Mouse (Mus musculus) T-cell, adult 2 months (primary cell): ENCODE measurements around the gene Foxm1.

Experiments used
- DNase-seq: peaks from one replicate; pipeline ENCODE4 v3.0.0; 2022; ENCODE audit warnings: low spot score

Gene Foxm1

DNA sequence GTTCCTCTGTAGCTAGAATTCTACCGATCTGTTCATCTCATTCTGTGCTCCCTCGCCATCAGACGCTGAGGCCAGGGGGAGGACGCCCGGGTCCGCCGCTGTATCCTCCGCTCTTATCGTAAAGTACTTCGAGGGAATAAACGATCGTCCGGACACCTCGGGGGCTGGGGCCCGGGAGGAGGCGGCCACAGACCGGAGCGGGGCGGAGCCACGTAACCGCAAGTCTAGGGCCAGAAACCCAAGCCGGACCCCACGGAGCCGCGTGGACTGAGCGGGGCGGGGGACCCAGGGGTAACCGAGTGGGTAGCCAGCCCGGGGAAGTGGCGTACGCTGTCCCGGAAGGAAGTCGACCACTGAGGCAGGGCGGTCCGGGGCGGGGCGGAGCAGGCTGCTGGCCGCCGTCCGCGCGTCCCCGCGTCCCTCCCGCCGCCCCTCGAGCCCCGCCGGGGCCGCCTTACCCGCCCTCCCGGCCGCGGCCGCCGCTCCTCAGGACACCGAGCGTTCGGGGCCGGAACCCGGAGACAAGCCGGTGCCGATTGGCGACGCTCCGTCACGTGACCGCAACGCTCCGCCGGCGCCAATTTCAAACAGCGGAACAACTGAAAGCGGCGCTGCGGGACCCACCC lies at the start of gene Foxm1, which contains the start of gene Rhno1:
TSS of gene Foxm1 (plus strand) at position 587 of the 626 bp plus-strand sequence.
TSS of gene Rhno1 (minus strand) at position 531 of the 626 bp plus-strand sequence.
- peak; percentile 74 for DNase-seq

- DNase-seq = no peak
These were observed 48.0 kb upstream of the Foxm1 start for GRCm38 (mm10) chr6:128314796-128315195.

GRCm38 (mm10) chr6:128315597-128315996 lies 47.2 kb upstream of the Foxm1 start:
- no peak for DNase-seq

DNA sequence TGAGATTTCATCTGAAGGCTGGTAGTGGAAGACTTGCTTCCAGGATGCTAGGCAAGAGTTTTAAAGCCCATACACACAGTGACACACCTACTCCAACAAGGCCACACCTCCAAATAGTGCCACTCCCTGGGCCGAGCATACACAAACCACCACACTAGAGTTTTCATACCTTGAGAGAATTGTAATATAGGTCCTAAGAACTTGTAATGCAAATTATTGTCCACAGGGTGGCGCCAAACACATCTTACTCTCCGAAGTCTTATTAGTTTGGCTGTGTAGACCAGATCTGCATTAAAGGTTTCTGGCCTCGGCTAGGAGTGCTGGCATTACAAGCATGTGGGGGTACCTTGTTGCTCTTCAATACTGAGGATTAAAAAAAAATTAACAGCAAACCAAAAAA lies 44.5 kb upstream of the Foxm1 start:
- DNase-seq = peak; percentile 49

DNA sequence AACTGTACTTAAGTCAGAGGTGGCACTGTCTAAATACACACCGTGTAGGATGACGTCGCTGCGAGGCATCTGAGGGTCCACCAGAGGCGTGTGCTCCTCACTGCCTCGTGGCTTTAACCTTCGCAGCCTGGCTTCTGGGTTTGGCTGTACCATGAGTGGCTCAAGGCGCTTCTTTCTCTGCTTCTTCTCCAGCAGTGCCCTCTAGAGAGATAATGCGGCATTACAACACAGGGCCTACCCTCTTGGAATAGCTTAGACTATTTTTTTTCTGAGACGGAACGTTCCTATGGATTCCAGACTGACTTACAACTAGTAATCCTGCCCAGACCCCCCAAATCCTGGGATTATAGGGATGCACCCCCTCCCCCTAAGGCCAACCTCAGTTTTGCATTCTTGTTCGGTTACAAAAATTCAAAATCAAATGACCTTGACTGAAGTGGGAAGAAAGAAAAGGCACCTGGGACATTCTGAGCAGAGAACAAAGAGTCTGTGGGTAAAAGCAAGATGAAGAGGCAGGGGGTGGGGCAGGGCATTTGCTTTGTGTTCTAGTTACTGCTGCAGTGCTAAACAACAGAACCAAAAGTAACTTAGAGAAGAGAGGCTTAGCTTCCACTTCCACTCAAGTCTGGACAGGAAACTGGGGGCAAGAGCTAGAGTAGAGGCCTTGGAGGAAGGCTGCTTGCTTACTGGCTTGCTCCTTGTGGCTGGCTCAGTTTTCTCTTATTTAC lies 28.2 kb upstream of the Foxm1 start:
- DNase-seq = peak; percentile 59

- DNase-seq = no peak
These were observed 25.3 kb upstream of the Foxm1 start for GRCm38 (mm10) chr6:128337467-128337866.

- DNase-seq = no peak
These were observed 23.9 kb upstream of the Foxm1 start for GRCm38 (mm10) chr6:128338876-128339275.

- no peak for DNase-seq
These were observed 20.6 kb upstream of the Foxm1 start for GRCm38 (mm10) chr6:128341956-128342723.

- DNase-seq = no peak
These were observed 17.1 kb upstream of the Foxm1 start for GRCm38 (mm10) chr6:128345623-128346022.

DNA sequence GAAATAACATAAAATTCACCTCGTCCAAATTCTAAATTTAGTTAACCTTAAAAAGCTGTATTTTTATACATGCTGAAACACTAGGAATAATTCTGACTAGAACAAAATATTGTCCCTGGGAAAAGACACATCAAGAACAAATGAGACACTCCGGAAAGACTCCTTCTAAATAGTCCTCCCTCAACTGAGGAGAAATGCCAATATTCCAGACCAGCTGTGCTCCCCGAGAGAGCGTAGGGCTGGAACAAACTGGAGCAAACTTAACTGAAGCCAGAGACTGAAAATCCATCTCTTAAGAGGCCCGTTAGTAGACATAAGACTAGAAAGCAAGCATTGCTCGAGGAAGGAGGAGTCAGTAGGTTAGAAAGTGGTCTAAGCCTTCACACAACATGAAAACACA lies 16.0 kb upstream of the Foxm1 start:
- DNase-seq = no peak

- no peak for DNase-seq
These were observed 13.1 kb upstream of the Foxm1 start for GRCm38 (mm10) chr6:128349711-128350110.

DNA sequence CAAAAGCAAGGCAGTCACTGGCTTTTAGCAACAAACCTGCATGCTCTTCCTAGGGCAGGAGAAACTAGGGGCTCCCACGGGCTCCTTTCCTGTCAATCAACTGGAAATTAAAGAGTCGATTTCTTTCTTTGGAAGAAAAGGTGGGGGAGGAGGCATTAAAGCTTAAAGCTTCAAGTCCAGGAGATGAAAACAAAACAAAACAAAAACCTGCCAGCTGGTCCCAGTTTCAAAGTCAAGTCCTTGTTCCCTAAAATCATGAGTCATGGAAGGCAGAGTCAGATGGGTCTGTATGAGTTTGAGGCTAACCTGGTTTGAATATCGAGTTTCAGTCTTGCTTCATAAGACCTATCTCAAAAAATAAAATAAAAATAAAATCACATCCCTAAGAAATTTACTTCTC lies 8.6 kb upstream of the Foxm1 start:
- no peak for DNase-seq

- DNase-seq = no peak
These were observed 7.5 kb upstream of the Foxm1 start for GRCm38 (mm10) chr6:128355201-128355681.

DNA sequence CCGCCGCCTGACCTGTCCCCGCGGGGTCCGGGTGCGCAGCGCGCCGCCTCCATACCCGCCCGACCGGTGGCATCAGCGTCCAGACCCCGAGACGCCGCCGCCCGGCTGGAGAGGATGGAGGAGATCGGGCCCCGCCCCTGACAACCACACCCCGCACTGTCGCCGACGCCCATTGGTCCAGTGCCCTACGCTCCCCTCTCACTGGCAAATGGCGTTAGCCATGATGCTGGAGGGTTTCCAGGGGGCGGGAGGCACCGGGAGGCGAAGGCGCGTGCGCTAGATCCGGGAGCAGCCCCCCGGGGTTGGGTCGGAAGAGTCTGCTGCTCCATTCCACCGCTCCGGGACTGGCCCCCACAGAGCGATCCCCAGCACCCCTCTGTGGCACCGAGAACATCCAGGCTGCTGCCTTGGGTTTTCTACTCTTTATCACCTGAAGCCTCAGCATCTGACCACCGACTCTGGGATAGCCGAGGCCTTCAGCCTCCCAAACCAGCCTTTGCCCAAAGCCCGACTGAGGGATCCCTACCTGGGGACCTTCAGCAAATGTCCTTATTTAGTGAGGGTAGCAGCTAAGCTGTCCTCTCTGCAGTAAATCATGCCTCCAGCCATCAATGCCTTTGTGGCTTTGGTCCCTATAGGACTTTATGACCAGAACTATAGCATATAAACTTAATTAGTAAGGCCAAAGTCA lies 6.9 kb upstream of the Foxm1 start, which contains the start of gene Tulp3:
TSS of gene Tulp3 (minus strand) at position 126 of the 691 bp plus-strand sequence.
- peak; percentile 84 for DNase-seq

GRCm38 (mm10) chr6:128358999-128359398 lies 3.8 kb upstream of the Foxm1 start:
- DNase-seq = peak; percentile 64

GRCm38 (mm10) chr6:128361901-128362300 lies 866 bp upstream of the Foxm1 start:
- no peak for DNase-seq

DNA sequence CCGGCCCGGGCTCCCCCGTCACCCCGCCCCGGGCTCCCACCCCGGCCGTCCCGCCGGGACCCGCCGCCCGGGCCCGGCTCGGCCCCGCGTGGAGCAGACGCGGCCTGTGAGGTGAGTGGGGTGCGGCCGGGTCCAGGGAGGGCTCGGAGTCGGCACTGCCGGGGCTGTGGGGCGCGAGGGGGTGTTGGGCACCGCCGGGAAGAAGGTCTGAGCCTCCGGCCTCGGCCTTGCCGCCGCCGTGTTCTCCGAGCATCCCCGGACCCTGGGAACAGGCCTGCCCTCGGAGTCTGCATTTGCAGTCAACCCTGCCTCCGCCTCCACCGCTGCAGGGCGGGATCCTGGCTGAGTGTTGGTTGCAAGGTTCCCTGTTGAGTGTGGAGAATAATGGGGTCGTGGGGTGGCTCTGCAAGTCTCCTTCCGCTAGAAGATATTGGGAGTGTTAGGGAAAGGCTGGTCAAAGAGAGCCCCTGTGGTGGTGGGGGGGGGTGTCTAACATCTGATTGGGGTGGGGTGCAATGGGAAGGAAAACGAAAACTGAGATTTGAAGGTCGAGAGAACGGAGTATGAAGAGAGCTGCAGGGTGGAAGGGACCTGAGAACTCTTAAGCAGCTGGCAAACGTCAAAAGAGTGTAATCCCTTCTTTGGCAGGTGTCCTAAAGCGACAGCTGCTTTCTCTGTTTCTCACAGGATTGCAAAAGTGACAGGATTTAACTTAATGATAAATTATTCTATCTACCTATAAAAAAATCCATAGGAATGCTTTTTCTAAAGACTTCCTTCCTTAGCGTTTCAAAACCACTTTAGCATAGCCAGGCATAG lies 449 bp downstream of the Foxm1 start:
- no peak for DNase-seq

DNA sequence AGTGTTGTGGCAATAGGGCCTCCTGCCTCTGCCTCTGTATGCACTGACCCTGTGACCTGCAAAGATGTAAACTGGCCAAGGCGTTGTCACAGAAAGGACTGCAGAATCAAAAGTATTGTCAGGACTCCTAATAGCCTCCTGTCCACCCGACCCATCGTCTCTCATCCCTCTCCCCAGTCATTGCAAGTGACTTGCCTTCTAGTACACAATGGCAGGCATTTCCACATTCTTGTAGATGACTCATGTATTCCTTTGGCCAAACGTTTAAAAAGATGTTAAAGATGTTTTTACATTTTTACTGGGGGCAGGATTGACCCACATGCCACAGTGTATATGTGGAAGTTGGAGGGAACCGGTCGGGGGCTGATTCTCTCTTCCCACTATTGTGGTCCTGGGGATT lies 2.0 kb downstream of the Foxm1 start:
- DNase-seq = no peak

DNA sequence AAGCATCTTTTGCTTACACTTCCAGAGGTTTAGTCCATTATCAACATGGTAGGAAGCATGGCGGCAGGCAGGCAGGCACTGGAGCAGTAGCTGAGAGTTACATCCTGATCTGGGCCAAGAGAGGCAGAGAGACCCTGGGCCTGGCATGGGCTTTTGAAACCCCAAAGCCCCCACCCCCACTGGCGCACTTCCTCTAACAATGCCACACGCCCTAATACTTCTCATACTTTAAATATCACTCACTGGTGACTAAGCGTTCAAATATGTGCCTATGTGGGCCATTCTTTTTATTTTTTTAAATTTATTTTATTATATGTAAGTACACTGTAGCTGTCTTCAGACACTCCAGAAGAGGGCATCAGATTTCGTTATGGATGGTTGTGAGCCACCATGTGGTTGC lies 3.7 kb downstream of the Foxm1 start:
- no peak for DNase-seq

- no peak for DNase-seq
These were observed 7.3 kb downstream of the Foxm1 start for GRCm38 (mm10) chr6:128370040-128370439.

GRCm38 (mm10) chr6:128375192-128375591 lies 12.4 kb downstream of the Foxm1 start, which contains the start of the genes Tex52 and Gm44596:
Gene Tex52 (plus strand): TSS chr6:128375456.
Gene Gm44596 (plus strand): TSS chr6:128375503.
- no peak for DNase-seq
